Mouse (Mus musculus): ENCODE data around the gene Zc3h8. TPM values are rescaled to one million over a fixed set of nuclear protein-coding genes. Genes with fewer than 3 reads are reported as not detected.

Zc3h8 gene
- polyA plus RNA-seq, 1 experiment from 2014 or later, result 2.3 TPM

Small RNAs within 50 kb of the gene (microRNA-seq; reads per million reads assigned to microRNA genes)
- not detected for gene Gm22859

Other genes starting within 250 kb of the Zc3h8 start
- gene Mertk, start 245.1 kb downstream of the Zc3h8 start, polyA plus RNA-seq (2015; fragmentation: Nextera tagmentation; extraction: Ambion mirVana), result 6.4 and 7.4 TPM in 2 replicates
- gene Tmem87b, start 126.0 kb downstream of the Zc3h8 start, polyA plus RNA-seq (2015; fragmentation: Nextera tagmentation; extraction: Ambion mirVana), result 9.3 and 10.5 TPM in 2 replicates
- gene Fbln7, start 81.1 kb downstream of the Zc3h8 start, polyA plus RNA-seq (2015; fragmentation: Nextera tagmentation; extraction: Ambion mirVana), result 0.21 and 0.42 TPM in 2 replicates
- gene Zc3h6, start 23.3 kb upstream of the Zc3h8 start, polyA plus RNA-seq (2015; fragmentation: Nextera tagmentation; extraction: Ambion mirVana), result 0.58 and 0.61 TPM in 2 replicates
- 2.3 and 2.5 TPM in 2 replicates for gene Gm10762, start 23.6 kb upstream of the Zc3h8 start, polyA plus RNA-seq (2015; fragmentation: Nextera tagmentation; extraction: Ambion mirVana)
- not detected in 2 replicates for gene Vinac1, start 104.1 kb upstream of the Zc3h8 start, polyA plus RNA-seq (2015; fragmentation: Nextera tagmentation; extraction: Ambion mirVana)
- 1.8 TPM in 2 replicates for gene Ttl, start 121.9 kb upstream of the Zc3h8 start, polyA plus RNA-seq (2015; fragmentation: Nextera tagmentation; extraction: Ambion mirVana)
- gene Polr1b, start 156.9 kb upstream of the Zc3h8 start, polyA plus RNA-seq (2015; fragmentation: Nextera tagmentation; extraction: Ambion mirVana), result 9.1 and 10.3 TPM in 2 replicates
- gene Chchd5, start 185.6 kb upstream of the Zc3h8 start, polyA plus RNA-seq (2015; fragmentation: Nextera tagmentation; extraction: Ambion mirVana), result 8.4 and 10.1 TPM in 2 replicates

All from liver, embryonic 16.5 days (tissue).